Mouse (Mus musculus) layer of hippocampus, postnatal 14 days (tissue): ENCODE measurements at regions not wholly inside any gene's neighbourhood (a gene's known extent, or its start where the extent isn't known, plus 50 kb on each side); places are given as distances from the start of the nearest gene placed in this dataset.
A peak's percentile ranks its signal among the peaks of the same experiment; 100 is the strongest.

Experiments
- DNase-seq, 2 experiments: peaks; one replicate each; pipeline ENCODE4 v3.0.0; 2021 to 2022; ENCODE audit warnings: low spot score in 2 of 2, mixed read lengths in 1 of 2

GRCm38 (mm10) chr9:41395471-41395870, 234.0 kb upstream of the Ubash3b start:
- DNase-seq = no peak

GRCm38 (mm10) chr9:41391591-41392320, 230.3 kb upstream of the Ubash3b start:
- DNase-seq = peak; percentile 54 to 87

GRCm38 (mm10) chr9:41379283-41379682, 217.8 kb upstream of the Ubash3b start:
- no peak for DNase-seq

- peak; percentile 21 to 32 for DNase-seq
Observed at GRCm38 (mm10) chr9:41378627-41379231, 217.2 kb upstream of the Ubash3b start.

GRCm38 (mm10) chr9:41377701-41378626, 216.5 kb upstream of the Ubash3b start:
- peak; percentile 36 to 42 for DNase-seq

- DNase-seq = peak in 1 of 2 experiments; percentile 11
Observed at GRCm38 (mm10) chr9:41376948-41377700, 215.6 kb upstream of the Ubash3b start.

- DNase-seq = peak; percentile 75 to 76
Observed at GRCm38 (mm10) chr9:41375984-41376651, 214.6 kb upstream of the Ubash3b start.

GRCm38 (mm10) chr9:41374591-41375481, 213.3 kb upstream of the Ubash3b start:
- peak in 1 of 2 experiments; percentile 17 for DNase-seq

GRCm38 (mm10) chr9:41366405-41366804, 204.9 kb upstream of the Ubash3b start:
- DNase-seq = no peak

GRCm38 (mm10) chr9:41365251-41365650, 203.8 kb upstream of the Ubash3b start:
- no peak for DNase-seq

- DNase-seq = no peak
Observed at GRCm38 (mm10) chr9:41364442-41365250, 203.1 kb upstream of the Ubash3b start.

GRCm38 (mm10) chr9:41360356-41360755, 198.9 kb upstream of the Ubash3b start:
- DNase-seq = no peak

GRCm38 (mm10) chr9:41359286-41359685, 197.8 kb upstream of the Ubash3b start:
- DNase-seq = no peak

- DNase-seq = no peak
Observed at GRCm38 (mm10) chr9:41345338-41345737, 183.8 kb upstream of the Ubash3b start.

- DNase-seq = no peak
Observed at GRCm38 (mm10) chr9:41337375-41337774, 175.9 kb upstream of the Ubash3b start.

GRCm38 (mm10) chr9:41336801-41337200, 175.3 kb upstream of the Ubash3b start:
- DNase-seq = no peak

GRCm38 (mm10) chr9:41334462-41335241, 173.2 kb upstream of the Ubash3b start:
- DNase-seq = no peak

GRCm38 (mm10) chr9:41333526-41333925, 172.0 kb upstream of the Ubash3b start:
- no peak for DNase-seq
